Mouse (Mus musculus): ENCODE results near the gene Mgst1. TPM values are rescaled to one million over a fixed set of nuclear protein-coding genes. Genes with fewer than 3 reads are reported as not detected.

Gene Mgst1
- polyA plus RNA-seq, 1 experiment from 2014 or later: 46.2 TPM

DNA sequence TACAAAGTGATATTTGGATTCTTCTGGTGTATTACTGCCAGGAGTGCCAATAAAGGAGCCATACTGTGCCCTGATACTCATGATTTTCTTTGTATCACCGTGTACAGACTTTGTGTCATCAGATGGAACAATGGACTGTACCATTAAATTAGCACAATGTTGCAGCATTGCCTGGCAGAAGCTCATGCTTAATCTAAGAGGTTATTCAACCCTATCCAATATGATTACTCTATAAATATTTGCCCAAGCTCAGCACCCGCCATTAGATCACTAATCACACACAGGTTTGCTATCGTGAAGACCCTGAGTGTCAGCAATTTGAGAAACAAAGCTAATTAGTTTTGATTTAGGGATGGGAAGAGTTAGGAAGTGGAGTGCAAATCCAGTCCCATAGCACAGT is 9.6 kb upstream of the Mgst1 start:
- no peaks in the 10 kb centered on the region for H3K9me3 ChIP-seq (replicated peaks; ENCODE audit: control insufficient read depth, low read length)
- no peak for DNase-seq (ENCODE audit: low spot score)
- no peak overlapping the region for H3K4me2 ChIP-seq (ENCODE audit: low read length)
- H3K27ac ChIP-seq (ENCODE audit: low read depth, low read length): no peak overlapping the region
- H3K36me3 ChIP-seq (ENCODE audit: control insufficient read depth, insufficient read depth, low read length): no peaks in the 10 kb centered on the region
- no peaks in the 10 kb centered on the region for H3K27me3 ChIP-seq (replicated peaks; ENCODE audit: control insufficient read depth, insufficient read depth, low read length)
- no peak overlapping the region for H3K9ac ChIP-seq (ENCODE audit: low read length)
- H3K4me1 ChIP-seq (ENCODE audit: control insufficient read depth, insufficient read depth, low read length): no peaks in the 10 kb centered on the region
- H3K4me3 ChIP-seq (ENCODE audit: low read depth, low read length): no peak overlapping the region
- no peak for ATAC-seq
- 63% methylated on average over 3 of the region's 3 CpGs for WGBS

DNA sequence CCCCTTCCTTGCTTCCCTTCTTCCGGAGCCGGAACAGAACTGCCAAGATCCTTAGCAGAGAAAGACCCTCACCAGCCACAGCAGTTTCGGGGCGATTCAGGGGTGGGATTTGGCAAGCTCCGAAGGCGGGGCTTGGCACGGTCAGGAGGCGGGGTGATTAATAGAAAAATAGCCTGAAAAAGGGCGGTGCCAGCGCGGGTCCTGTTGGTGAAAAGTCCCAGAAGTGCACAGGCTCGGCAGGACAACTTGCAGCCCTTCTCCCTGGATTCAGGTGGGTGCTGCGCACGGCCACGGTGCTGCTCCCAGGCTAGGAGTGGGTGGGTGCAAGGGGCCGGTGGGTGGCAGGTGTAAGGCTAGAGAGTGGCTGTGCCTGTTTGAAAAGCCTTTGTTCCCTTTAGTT is 220 bp downstream of the Mgst1 start:
- Histone ChIP-seq H3K4me1 (ENCODE audit: control insufficient read depth, insufficient read depth, low read length) (peaks cover 8% of the 10 kb centered on the region), H3K4me2 (ENCODE audit: low read length) (peak overlapping the region; percentile 72), H3K9ac (ENCODE audit: low read length) (peak overlapping the region; percentile 56), H3K27ac (ENCODE audit: low read depth, low read length) (no peak overlapping the region), H3K27me3 (replicated peaks; ENCODE audit: control insufficient read depth, insufficient read depth, low read length) (no peaks in the 10 kb centered on the region), H3K4me3 (ENCODE audit: low read depth, low read length) (peak overlapping the region; percentile 38), H3K9me3 (replicated peaks; ENCODE audit: control insufficient read depth, low read length) (no peaks in the 10 kb centered on the region), H3K36me3 (ENCODE audit: control insufficient read depth, insufficient read depth, low read length) (no peaks in the 10 kb centered on the region)
- 1% methylated on average over 16 of the region's 16 CpGs for WGBS
- peak; percentile 86 for ATAC-seq
- peak; percentile 72 for DNase-seq (ENCODE audit: low spot score)

DNA sequence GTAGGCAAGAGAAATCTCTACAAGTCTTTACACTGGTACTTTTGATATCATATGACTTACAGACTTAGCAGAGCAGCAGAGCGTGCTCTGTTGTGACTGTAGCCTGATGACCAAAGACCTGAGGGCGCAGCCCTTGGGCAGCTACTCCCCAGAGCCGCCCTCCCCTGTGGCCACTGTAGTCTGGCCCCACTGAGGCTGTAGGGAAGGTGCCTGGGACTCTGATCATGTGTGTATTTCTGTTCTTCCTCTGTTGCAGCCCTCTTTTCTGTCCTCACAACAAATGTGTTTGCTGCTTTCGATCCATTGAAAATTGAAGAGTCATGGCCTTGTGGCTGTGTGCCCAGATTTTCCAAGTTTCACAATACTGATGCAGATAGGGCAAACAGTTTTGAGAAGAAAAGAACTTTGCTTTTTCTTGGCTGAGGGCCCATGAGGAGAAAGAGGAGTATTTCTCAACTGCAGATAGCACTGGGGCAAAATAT is 1.0 kb downstream of the Mgst1 start:
- Histone ChIP-seq H3K27me3 (replicated peaks; ENCODE audit: control insufficient read depth, insufficient read depth, low read length) (no peaks in the 10 kb centered on the region), H3K9ac (ENCODE audit: low read length) (no peak overlapping the region), H3K36me3 (ENCODE audit: control insufficient read depth, insufficient read depth, low read length) (no peaks in the 10 kb centered on the region), H3K4me3 (ENCODE audit: low read depth, low read length) (peak overlapping the region; percentile 38; the same call in 1 of the 2 replicates), H3K4me1 (ENCODE audit: control insufficient read depth, insufficient read depth, low read length) (peaks cover 8% of the 10 kb centered on the region), H3K9me3 (replicated peaks; ENCODE audit: control insufficient read depth, low read length) (no peaks in the 10 kb centered on the region), H3K4me2 (ENCODE audit: low read length) (peak overlapping the region; percentile 72; the same call in 1 of the 2 replicates), H3K27ac (ENCODE audit: low read depth, low read length) (no peak overlapping the region)
- 47% methylated on average over 4 of the region's 4 CpGs for WGBS
- DNase-seq (ENCODE audit: low spot score) (peak; percentile 70), ATAC-seq (peak; percentile 61)

DNA sequence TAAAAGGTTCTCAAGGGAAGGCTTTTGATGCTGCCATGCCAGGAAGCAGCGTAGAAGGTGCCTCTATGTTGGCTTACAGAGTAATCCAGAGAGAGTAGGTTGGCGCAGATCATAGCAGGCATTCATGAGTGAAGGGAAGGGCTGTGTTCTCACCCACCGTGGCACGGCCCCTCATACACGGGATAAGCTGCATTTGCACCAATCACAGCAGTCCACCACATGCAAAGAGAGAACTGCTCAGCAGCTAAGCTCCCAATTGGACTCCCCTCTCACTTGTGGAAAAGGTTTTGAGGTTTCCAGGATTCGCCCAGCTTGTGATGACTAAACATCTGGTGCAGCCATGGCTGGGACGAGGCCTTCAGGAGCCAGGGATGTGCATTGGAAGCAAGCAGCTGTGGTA is 2.5 kb downstream of the Mgst1 start:
- Histone ChIP-seq H3K36me3 (ENCODE audit: control insufficient read depth, insufficient read depth, low read length) (no peaks in the 10 kb centered on the region), H3K27ac (ENCODE audit: low read depth, low read length) (no peak overlapping the region), H3K27me3 (replicated peaks; ENCODE audit: control insufficient read depth, insufficient read depth, low read length) (no peaks in the 10 kb centered on the region), H3K4me3 (ENCODE audit: low read depth, low read length) (no peak overlapping the region), H3K9ac (ENCODE audit: low read length) (no peak overlapping the region), H3K9me3 (replicated peaks; ENCODE audit: control insufficient read depth, low read length) (no peaks in the 10 kb centered on the region), H3K4me1 (ENCODE audit: control insufficient read depth, insufficient read depth, low read length) (peaks cover 8% of the 10 kb centered on the region), H3K4me2 (ENCODE audit: low read length) (no peak overlapping the region)
- no peak for ATAC-seq
- 88% methylated on average over 7 of the region's 7 CpGs for WGBS
- DNase-seq (ENCODE audit: low spot score): no peak

DNA sequence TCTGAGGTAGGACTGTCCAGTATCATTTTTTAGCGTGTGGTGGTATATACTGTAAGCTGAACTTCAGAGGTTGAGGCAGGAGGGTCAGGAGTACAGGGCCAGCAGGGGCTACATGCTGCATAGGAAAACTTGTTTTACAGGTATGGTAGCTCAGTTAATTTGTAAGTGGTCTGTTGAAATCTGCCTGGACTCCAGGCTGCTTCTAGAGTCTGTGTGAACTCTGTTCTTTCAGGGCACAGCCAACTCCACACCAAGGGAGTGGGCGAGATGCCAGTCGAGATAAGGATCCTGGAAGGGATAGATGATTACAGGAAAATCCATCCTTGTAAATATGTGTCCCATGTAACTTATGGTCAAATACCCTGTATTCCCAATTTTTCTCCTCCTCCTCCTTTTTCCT is 3.3 kb downstream of the Mgst1 start:
- ATAC-seq: no peak
- 87% methylated on average over 3 of the region's 3 CpGs for WGBS
- no peak overlapping the region for H3K4me2 ChIP-seq (ENCODE audit: low read length)

DNA sequence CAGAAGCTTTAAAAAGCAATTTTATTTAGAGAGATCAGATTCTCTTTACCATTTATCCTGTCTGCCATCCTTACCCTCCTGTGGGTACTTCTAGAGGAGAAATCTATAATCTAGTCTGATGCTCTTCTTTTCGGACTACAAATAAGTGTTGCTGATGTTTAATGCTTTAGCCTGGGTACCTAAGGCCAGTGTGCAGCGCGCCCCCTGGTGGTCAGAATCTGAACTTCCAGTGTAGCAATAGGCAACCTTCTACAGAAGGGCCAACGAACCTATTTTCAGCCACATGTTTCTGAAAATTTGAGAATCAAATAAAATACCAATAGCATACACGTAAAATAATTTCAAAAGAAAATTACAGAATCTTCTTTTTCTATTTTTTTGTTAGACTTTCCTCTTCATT is 13.0 kb downstream of the Mgst1 start:
- no peak overlapping the region for H3K4me2 ChIP-seq (ENCODE audit: low read length)
- ATAC-seq (no peak), DNase-seq (ENCODE audit: low spot score) (peak; percentile 68)
- H3K27ac ChIP-seq (ENCODE audit: low read depth, low read length): no peak overlapping the region
- H3K4me1 ChIP-seq (ENCODE audit: control insufficient read depth, insufficient read depth, low read length): no peaks in the 10 kb centered on the region
- no peak overlapping the region for H3K4me3 ChIP-seq (ENCODE audit: low read depth, low read length)
- no peaks in the 10 kb centered on the region for H3K27me3 ChIP-seq (replicated peaks; ENCODE audit: control insufficient read depth, insufficient read depth, low read length)
- 31% methylated on average over 5 of the region's 5 CpGs for WGBS
- no peaks in the 10 kb centered on the region for H3K36me3 ChIP-seq (ENCODE audit: control insufficient read depth, insufficient read depth, low read length)
- H3K9ac ChIP-seq (ENCODE audit: low read length): no peak overlapping the region
- H3K9me3 ChIP-seq (replicated peaks; ENCODE audit: control insufficient read depth, low read length): no peaks in the 10 kb centered on the region

More for the DNA sequence above, 3.3 kb downstream of the Mgst1 start:
- no peak overlapping the region for H3K27ac ChIP-seq (ENCODE audit: low read depth, low read length)
- no peaks in the 10 kb centered on the region for H3K27me3 ChIP-seq (replicated peaks; ENCODE audit: control insufficient read depth, insufficient read depth, low read length)
- peaks cover 8% of the 10 kb centered on the region for H3K4me1 ChIP-seq (ENCODE audit: control insufficient read depth, insufficient read depth, low read length)
- H3K4me3 ChIP-seq (ENCODE audit: low read depth, low read length): no peak overlapping the region
- H3K9ac ChIP-seq (ENCODE audit: low read length): no peak overlapping the region
- H3K36me3 ChIP-seq (ENCODE audit: control insufficient read depth, insufficient read depth, low read length): no peaks in the 10 kb centered on the region
- H3K9me3 ChIP-seq (replicated peaks; ENCODE audit: control insufficient read depth, low read length): no peaks in the 10 kb centered on the region
- no peak for DNase-seq (ENCODE audit: low spot score)

DNA sequence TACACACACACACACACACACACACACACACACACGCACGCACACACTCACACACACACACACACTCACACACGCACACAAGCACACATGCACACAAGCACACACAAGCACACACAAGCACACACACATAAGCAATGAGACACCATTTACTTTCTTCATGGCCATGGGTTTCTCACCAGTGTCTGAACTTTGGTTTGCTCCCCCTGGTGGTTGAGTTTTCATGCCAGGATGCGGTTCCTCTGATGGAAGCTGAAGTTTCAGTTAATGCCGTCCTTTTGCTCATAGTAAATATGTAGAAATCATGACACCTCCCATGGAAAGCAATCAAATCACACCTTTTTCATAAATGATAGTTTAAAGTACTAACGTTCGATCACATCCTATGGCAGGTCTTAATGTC is 23.8 kb downstream of the Mgst1 start:
- no peaks in the 10 kb centered on the region for H3K36me3 ChIP-seq (ENCODE audit: control insufficient read depth, insufficient read depth, low read length)
- no peaks in the 10 kb centered on the region for H3K4me1 ChIP-seq (ENCODE audit: control insufficient read depth, insufficient read depth, low read length)
- no peaks in the 10 kb centered on the region for H3K27me3 ChIP-seq (replicated peaks; ENCODE audit: control insufficient read depth, insufficient read depth, low read length)
- no peaks in the 10 kb centered on the region for H3K9me3 ChIP-seq (replicated peaks; ENCODE audit: control insufficient read depth, low read length)
- DNase-seq (ENCODE audit: low spot score): peak; percentile 63
- H3K9ac ChIP-seq (ENCODE audit: low read length): no peak overlapping the region
- WGBS: 81% methylated on average over 7 of the region's 7 CpGs
- no peak overlapping the region for H3K4me3 ChIP-seq (ENCODE audit: low read depth, low read length)
- H3K27ac ChIP-seq (ENCODE audit: low read depth, low read length): no peak overlapping the region
- no peak overlapping the region for H3K4me2 ChIP-seq (ENCODE audit: low read length)
- ATAC-seq: no peak

DNA sequence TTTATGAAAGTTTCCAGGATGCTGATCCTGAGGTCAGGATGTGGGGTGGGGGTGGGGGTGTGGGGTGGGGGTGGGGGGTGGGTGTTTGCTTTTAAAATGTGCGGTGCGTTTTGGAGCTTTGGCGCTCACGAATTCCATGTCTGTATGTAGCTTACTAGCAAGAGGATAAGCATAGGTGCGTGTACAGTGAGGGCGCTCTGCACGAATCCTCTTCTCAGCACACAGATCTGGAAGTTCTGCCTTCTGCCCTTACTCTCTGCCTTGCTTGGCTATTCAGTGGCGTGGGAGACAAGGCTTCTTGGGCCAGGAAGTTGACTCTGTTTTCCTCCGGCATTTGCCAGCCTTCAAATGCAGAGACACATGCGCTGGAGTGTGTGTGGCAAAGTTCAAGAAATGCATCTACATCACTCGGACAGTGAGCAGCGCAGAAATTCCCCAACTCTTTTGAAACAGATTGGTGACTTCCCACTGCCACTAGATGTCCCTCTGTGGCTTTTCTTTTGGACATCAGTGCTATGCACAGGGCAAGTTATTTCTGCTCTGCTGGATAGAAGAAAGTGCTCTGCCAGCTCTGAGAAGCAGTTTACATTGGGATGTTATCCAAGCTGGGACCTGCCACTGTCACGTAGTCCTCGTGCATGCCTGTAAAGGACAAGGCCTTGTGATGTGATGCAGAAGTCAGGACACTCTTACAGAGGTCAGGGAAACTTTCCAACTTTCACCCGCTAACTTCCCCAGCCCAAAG is 31.5 kb downstream of the Mgst1 start:
- no peak overlapping the region for H3K27ac ChIP-seq (ENCODE audit: low read depth, low read length)
- no peaks in the 10 kb centered on the region for H3K4me1 ChIP-seq (ENCODE audit: control insufficient read depth, insufficient read depth, low read length)
- H3K9ac ChIP-seq (ENCODE audit: low read length): no peak overlapping the region
- no peaks in the 10 kb centered on the region for H3K27me3 ChIP-seq (replicated peaks; ENCODE audit: control insufficient read depth, insufficient read depth, low read length)
- peak; percentile 80 for DNase-seq (ENCODE audit: low spot score)
- peak; percentile 80 for ATAC-seq
- no peak overlapping the region for H3K4me3 ChIP-seq (ENCODE audit: low read depth, low read length)
- H3K9me3 ChIP-seq (replicated peaks; ENCODE audit: control insufficient read depth, low read length): no peaks in the 10 kb centered on the region
- WGBS: 66% methylated on average over 15 of the region's 15 CpGs
- H3K36me3 ChIP-seq (ENCODE audit: control insufficient read depth, insufficient read depth, low read length): no peaks in the 10 kb centered on the region
- no peak overlapping the region for H3K4me2 ChIP-seq (ENCODE audit: low read length)
